Mouse (Mus musculus): ENCODE data around the gene Itln1.

DNA sequence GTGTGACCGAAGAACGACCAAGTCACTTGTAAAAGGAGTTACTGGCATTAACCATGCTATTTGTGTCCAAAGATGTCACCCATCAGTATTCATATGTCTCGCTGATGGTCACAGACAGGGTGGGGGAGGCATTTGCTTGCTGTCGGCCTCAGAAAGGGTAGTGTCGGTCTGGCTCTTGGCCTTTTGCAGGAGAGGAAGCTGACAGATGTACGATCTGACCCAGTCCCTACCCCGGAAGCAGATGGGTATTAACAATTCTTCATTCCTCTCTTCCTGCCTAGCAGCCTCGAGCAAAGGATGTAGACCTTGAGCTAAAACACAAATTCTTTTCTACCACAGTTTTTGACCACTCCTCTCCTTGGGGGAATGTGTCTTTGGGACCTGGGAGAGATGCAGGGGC, 58.0 kb downstream of the Itln1 start:
- TF ChIP-seq CTCF (IDR thresholded peaks at IDR 0.05; ENCODE audit: extremely low read depth, insufficient read depth, insufficient read length, insufficient replicate concordance): no peak
- no peak for TF ChIP-seq POLR2A (IDR thresholded peaks at IDR 0.05; ENCODE audit: low read depth, low read length)

Data from spleen, adult 2 months (tissue).